ENCODE assay signal across 9 mouse cellular contexts in genomic region chr14:124222447-124222846, GRCm38 (mm10).
DNase-seq lines count a peak whose midpoint lies in the region; ATAC-seq and TF ChIP-seq lines count a peak whose summit lies in the region.
"Had no signal": no experiment of that assay in that cellular context is flagged by ENCODE, and none has a peak within 500 bp of the region (broad histone marks: within the 10 kb centered on the region; RNA-seq: fewer than 3 reads in every experiment).

No protein-coding gene starts in this region.

- H3K9me3 ChIP-seq in limb, embryonic 11.5 days (ENCODE audit: control insufficient read depth, low read length), result no peaks in the 10 kb centered on the region
- H3K9me3 ChIP-seq in limb, embryonic 10.5 days (replicated peaks), result no peaks in the 10 kb centered on the region
- no peaks in the 10 kb centered on the region for H3K9me3 ChIP-seq in embryonic facial prominence, embryonic 14.5 days (ENCODE audit: control insufficient read depth, low read length)
- H3K9me3 ChIP-seq in neural tube, embryonic 12.5 days, result no peaks in the 10 kb centered on the region
- H3K9me3 ChIP-seq: stomach, embryonic 15.5 days had no signal

- no peak overlapping the region for H3K9ac ChIP-seq in limb, embryonic 11.5 days (ENCODE audit: low read length)
- H3K9ac ChIP-seq in embryonic facial prominence, embryonic 14.5 days (ENCODE audit: low read depth, low read length), result no peak overlapping the region
- no peak overlapping the region for H3K9ac ChIP-seq in neural tube, embryonic 12.5 days
- H3K9ac ChIP-seq: liver, embryonic 14.5 days; stomach, embryonic 15.5 days had no signal

- no peak overlapping the region for H3K4me2 ChIP-seq in limb, embryonic 11.5 days (ENCODE audit: low read depth, severe bottlenecking)
- no peak overlapping the region for H3K4me2 ChIP-seq in embryonic facial prominence, embryonic 14.5 days (ENCODE audit: low read depth, low read length)
- no peak overlapping the region for H3K4me2 ChIP-seq in neural tube, embryonic 12.5 days (replicated peaks)
- H3K4me2 ChIP-seq: stomach, embryonic 15.5 days had no signal

- TF ChIP-seq CTCF in Patski (IDR thresholded peaks at IDR 0.05), result peak; percentile 40

- WGBS in limb, embryonic 11.5 days, result 56% methylated on average over 1 of the region's 1 CpGs
- WGBS in limb, embryonic 10.5 days, result 50% methylated on average over 1 of the region's 1 CpGs
- WGBS in embryonic facial prominence, embryonic 14.5 days, result 26% methylated on average over 1 of the region's 1 CpGs
- WGBS in neural tube, embryonic 12.5 days, result 47% methylated on average over 1 of the region's 1 CpGs

- POLR2A ChIA-PET in Patski (lab: Charles Lee), result no interaction called here

- CTCF ChIA-PET in Patski (lab: Charles Lee), result no interaction called here

- H3K4me1 ChIP-seq in limb, embryonic 11.5 days (ENCODE audit: control insufficient read depth, insufficient read depth, low read length), result no peaks in the 10 kb centered on the region
- no peaks in the 10 kb centered on the region for H3K4me1 ChIP-seq in limb, embryonic 10.5 days
- no peaks in the 10 kb centered on the region for H3K4me1 ChIP-seq in embryonic facial prominence, embryonic 14.5 days (ENCODE audit: control insufficient read depth, insufficient read depth, low read length)
- H3K4me1 ChIP-seq in neural tube, embryonic 12.5 days, result no peaks in the 10 kb centered on the region
- H3K4me1 ChIP-seq: stomach, embryonic 15.5 days had no signal

- H3K27ac ChIP-seq in limb, embryonic 11.5 days (replicated peaks; ENCODE audit: low read depth, low read length), result no peak overlapping the region
- no peak overlapping the region for H3K27ac ChIP-seq in limb, embryonic 10.5 days
- H3K27ac ChIP-seq in embryonic facial prominence, embryonic 14.5 days (replicated peaks; ENCODE audit: low read depth, low read length), result no peak overlapping the region
- no peak overlapping the region for H3K27ac ChIP-seq in neural tube, embryonic 12.5 days
- H3K27ac ChIP-seq: liver, embryonic 14.5 days; stomach, embryonic 15.5 days had no signal

- DNase-seq in limb, embryonic 11.5 days (ENCODE audit: low spot score), result no peak
- DNase-seq in limb, embryonic 10.5 days (ENCODE audit: low spot score), result no peak
- DNase-seq in Patski (ENCODE audit: low read depth, low spot score), result no peak
- DNase-seq in embryonic facial prominence, embryonic 14.5 days (ENCODE audit: low spot score), result peak; percentile 17
- no peak for DNase-seq in adrenal gland, postnatal 36 days
- no peak for DNase-seq in spleen, postnatal 36 days (ENCODE audit: low spot score in 2 of 2)

- no peaks in the 10 kb centered on the region for H3K36me3 ChIP-seq in limb, embryonic 11.5 days (ENCODE audit: control insufficient read depth, insufficient read depth, low read length)
- no peaks in the 10 kb centered on the region for H3K36me3 ChIP-seq in limb, embryonic 10.5 days
- no peaks in the 10 kb centered on the region for H3K36me3 ChIP-seq in embryonic facial prominence, embryonic 14.5 days (ENCODE audit: control insufficient read depth, insufficient read depth, low read length)
- H3K36me3 ChIP-seq in neural tube, embryonic 12.5 days, result no peaks in the 10 kb centered on the region
- H3K36me3 ChIP-seq: stomach, embryonic 15.5 days had no signal

- H3K27me3 ChIP-seq in limb, embryonic 11.5 days (ENCODE audit: control insufficient read depth, insufficient read depth, low read length), result no peaks in the 10 kb centered on the region
- H3K27me3 ChIP-seq in limb, embryonic 10.5 days (ENCODE audit: low read depth, poor library complexity, severe bottlenecking), result no peaks in the 10 kb centered on the region
- H3K27me3 ChIP-seq in Patski, result peaks cover 11% of the 10 kb centered on the region
- no peaks in the 10 kb centered on the region for H3K27me3 ChIP-seq in embryonic facial prominence, embryonic 14.5 days (replicated peaks; ENCODE audit: control insufficient read depth, insufficient read depth, low read length)
- H3K27me3 ChIP-seq in neural tube, embryonic 12.5 days (replicated peaks), result no peaks in the 10 kb centered on the region
- H3K27me3 ChIP-seq: stomach, embryonic 15.5 days had no signal

- H3K4me3 ChIP-seq in limb, embryonic 11.5 days (ENCODE audit: low read depth, low read length), result no peak overlapping the region
- H3K4me3 ChIP-seq in limb, embryonic 10.5 days, result no peak overlapping the region
- H3K4me3 ChIP-seq in embryonic facial prominence, embryonic 14.5 days (ENCODE audit: low read depth, low read length), result no peak overlapping the region
- H3K4me3 ChIP-seq in neural tube, embryonic 12.5 days, result no peak overlapping the region
- H3K4me3 ChIP-seq: stomach, embryonic 15.5 days had no signal

- in situ Hi-C loops in Patski (cut with MboI; ENCODE audit: low pct_unique_long_range_greater_than_20kb), result loop anchor here (25.0 kb wide), 1 partner anchor 860 kb away; no protein-coding TSS in a partner anchor

- ATAC-seq in limb, embryonic 11.5 days (ENCODE audit: insufficient number of reproducible peaks, low FRiP score, low TSS enrichment, low read depth), result 0 out of 2 replicates have a peak, but pooled peaks have one; percentile 21
- no peak for ATAC-seq in Patski
- no peak for ATAC-seq in embryonic facial prominence, embryonic 14.5 days (ENCODE audit: low read depth)
- peak; percentile 53; the same call in 1 of the 2 replicates for ATAC-seq in neural tube, embryonic 12.5 days (ENCODE audit: low FRiP score, low read depth)

Comparison
In these comparisons a context has a peak if more than half of its experiments do, and no peak if none do; other contexts are left out.
1. ATAC-seq: peak in limb, embryonic 11.5 days (single experiment) and neural tube, embryonic 12.5 days (single experiment); none in Patski (single experiment) and embryonic facial prominence, embryonic 14.5 days (single experiment).